Mouse (Mus musculus): ENCODE results near the gene Hoxb6. TPM values are rescaled to one million over a fixed set of nuclear protein-coding genes. Genes with fewer than 3 reads are reported as not detected.

The Hoxb6 gene
- total and polyA plus RNA-seq, 2 experiments, result 0.15 TPM; not detected in 1

DNA sequence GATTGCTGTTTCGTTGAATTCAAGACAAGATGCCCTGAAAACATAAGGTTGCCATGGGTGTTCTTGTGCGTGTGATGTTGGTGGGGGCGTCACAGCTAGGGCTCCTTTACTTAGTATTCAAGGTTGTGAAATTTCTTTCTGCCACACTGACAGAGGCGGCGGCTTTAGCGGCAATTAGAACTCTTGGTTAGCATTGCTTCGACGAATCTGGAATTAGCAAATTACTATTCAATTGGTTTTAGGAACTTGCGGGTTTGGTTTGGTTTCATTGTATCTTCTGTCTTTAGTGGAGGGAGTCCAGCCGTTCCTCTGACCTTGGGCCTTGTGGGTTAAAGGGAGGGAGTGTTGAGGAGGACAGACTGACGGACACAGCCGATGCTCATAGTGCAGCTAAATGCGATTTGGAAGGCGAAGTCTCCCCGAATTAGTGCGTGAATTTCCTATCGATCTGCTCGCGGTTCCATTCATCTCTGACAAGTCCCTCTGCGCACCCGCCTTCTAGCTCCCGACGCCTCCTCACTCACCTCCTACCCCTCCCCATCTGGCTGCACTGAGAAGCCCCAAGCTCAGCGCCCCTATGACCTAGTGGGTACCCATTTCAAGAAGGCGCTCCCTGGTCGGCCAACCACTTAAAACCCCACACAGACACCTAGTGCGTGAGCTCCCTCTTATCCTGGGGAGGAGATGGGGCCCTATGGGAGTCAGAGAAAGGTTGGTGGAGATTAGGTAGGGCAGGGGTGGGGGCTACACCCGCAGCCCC is 25.5 kb downstream of the Hoxb6 start, which contains the start of gene Hoxb4:
Gene Hoxb4, plus strand, starts transcription at position 660 of the 760 bp plus-strand sequence.
- Histone ChIP-seq H3K4me1 (ENCODE audit: control insufficient read depth, insufficient read depth, low read length) (no peaks in the 10 kb centered on the region), H3K9ac (ENCODE audit: low read depth, low read length) (peak within 1 kb of the TSS; percentile 90), H3K27me3 (ENCODE audit: control insufficient read depth, insufficient read depth, low read length) (peaks cover 14% of the 10 kb centered on the region), H3K4me3 (ENCODE audit: insufficient read depth, low read depth, low read length) (peak within 1 kb of the TSS; percentile 89), H3K36me3 (ENCODE audit: control insufficient read depth, insufficient read depth, low read length) (no peaks in the 10 kb centered on the region; the same call in 1 of the 2 replicates), H3K79me2 (ENCODE audit: control insufficient read depth, insufficient read depth, low read length) (peaks cover 3% of the 10 kb centered on the region; the same call in 1 of the 2 replicates), H3K27ac (replicated peaks; ENCODE audit: insufficient read depth, low read depth, low read length) (peak within 1 kb of the TSS; percentile 80)
- TF ChIP-seq POLR2A (IDR thresholded peaks at IDR 0.05; ENCODE audit: extremely low read depth, insufficient read depth, low read length) (no peak), CTCF (IDR thresholded peaks at IDR 0.05; ENCODE audit: low read depth, low read length) (no peak)
- DNase-seq (ENCODE audit: extremely low read depth, low read depth, low spot score), result no peak
- 9% methylated on average over 28 of the region's 28 CpGs for WGBS

DNA sequence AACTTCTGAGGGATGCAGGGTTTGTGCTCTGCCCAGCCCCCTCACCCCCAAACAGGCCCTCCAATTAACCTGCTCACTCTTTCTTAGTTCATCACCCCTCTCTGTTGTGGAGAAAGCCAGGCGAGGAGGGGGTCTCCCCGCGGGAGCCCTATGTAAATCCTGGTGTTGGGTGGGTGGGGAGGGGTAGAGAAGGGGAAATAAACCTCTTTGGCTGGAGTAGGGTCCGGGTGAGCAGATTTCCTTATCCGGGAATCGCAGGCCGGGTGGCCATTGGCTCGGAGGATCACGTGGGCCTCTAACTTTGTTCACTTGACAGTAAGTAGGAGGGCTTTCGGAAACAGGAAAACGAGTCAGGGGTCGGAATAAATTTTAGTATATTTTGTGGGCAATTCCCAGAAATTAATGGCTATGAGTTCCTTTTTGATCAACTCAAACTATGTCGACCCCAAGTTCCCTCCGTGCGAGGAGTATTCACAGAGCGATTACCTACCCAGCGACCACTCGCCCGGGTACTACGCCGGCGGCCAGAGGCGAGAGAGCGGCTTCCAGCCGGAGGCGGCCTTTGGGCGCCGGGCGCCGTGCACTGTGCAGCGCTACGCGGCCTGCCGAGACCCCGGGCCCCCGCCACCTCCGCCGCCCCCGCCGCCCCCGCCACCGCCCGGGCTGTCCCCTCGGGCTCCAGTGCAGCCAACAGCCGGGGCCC is 26.2 kb downstream of the Hoxb6 start:
- Histone ChIP-seq H3K27me3 (ENCODE audit: control insufficient read depth, insufficient read depth, low read length) (peaks cover 14% of the 10 kb centered on the region), H3K9ac (ENCODE audit: low read depth, low read length) (peak overlapping the region; percentile 90), H3K4me1 (ENCODE audit: control insufficient read depth, insufficient read depth, low read length) (no peaks in the 10 kb centered on the region), H3K27ac (replicated peaks; ENCODE audit: insufficient read depth, low read depth, low read length) (peak overlapping the region; percentile 80), H3K36me3 (ENCODE audit: control insufficient read depth, insufficient read depth, low read length) (no peaks in the 10 kb centered on the region; the same call in 1 of the 2 replicates), H3K4me3 (ENCODE audit: insufficient read depth, low read depth, low read length) (peak overlapping the region; percentile 89), H3K79me2 (ENCODE audit: control insufficient read depth, insufficient read depth, low read length) (peaks cover 3% of the 10 kb centered on the region; the same call in 1 of the 2 replicates)
- DNase-seq (ENCODE audit: extremely low read depth, low read depth, low spot score), result no peak
- WGBS, result 3% methylated on average over 45 of the region's 45 CpGs
- TF ChIP-seq POLR2A (IDR thresholded peaks at IDR 0.05; ENCODE audit: extremely low read depth, insufficient read depth, low read length) (no peak), CTCF (IDR thresholded peaks at IDR 0.05; ENCODE audit: low read depth, low read length) (no peak)

- H3K9ac ChIP-seq (ENCODE audit: low read depth, low read length), result peak overlapping the region; percentile 90
- peaks cover 14% of the 10 kb centered on the region for H3K27me3 ChIP-seq (ENCODE audit: control insufficient read depth, insufficient read depth, low read length)
- peak overlapping the region; percentile 74 for H3K27ac ChIP-seq (replicated peaks; ENCODE audit: insufficient read depth, low read depth, low read length)
- peaks cover 3% of the 10 kb centered on the region; the same call in 1 of the 2 replicates for H3K79me2 ChIP-seq (ENCODE audit: control insufficient read depth, insufficient read depth, low read length)
- peak overlapping the region; percentile 89 for H3K4me3 ChIP-seq (ENCODE audit: insufficient read depth, low read depth, low read length)
- H3K4me1 ChIP-seq (ENCODE audit: control insufficient read depth, insufficient read depth, low read length), result no peaks in the 10 kb centered on the region
- DNase-seq (ENCODE audit: extremely low read depth, low read depth, low spot score), result no peak
- WGBS, result 2% methylated on average over 34 of the region's 34 CpGs
- no peaks in the 10 kb centered on the region; the same call in 1 of the 2 replicates for H3K36me3 ChIP-seq (ENCODE audit: control insufficient read depth, insufficient read depth, low read length)
- TF ChIP-seq CTCF (IDR thresholded peaks at IDR 0.05; ENCODE audit: low read depth, low read length), result no peak
- TF ChIP-seq POLR2A (IDR thresholded peaks at IDR 0.05; ENCODE audit: extremely low read depth, insufficient read depth, low read length), result no peak
These were observed 27.0 kb downstream of the Hoxb6 start for GRCm38 (mm10) chr11:96319071-96319902.

DNA sequence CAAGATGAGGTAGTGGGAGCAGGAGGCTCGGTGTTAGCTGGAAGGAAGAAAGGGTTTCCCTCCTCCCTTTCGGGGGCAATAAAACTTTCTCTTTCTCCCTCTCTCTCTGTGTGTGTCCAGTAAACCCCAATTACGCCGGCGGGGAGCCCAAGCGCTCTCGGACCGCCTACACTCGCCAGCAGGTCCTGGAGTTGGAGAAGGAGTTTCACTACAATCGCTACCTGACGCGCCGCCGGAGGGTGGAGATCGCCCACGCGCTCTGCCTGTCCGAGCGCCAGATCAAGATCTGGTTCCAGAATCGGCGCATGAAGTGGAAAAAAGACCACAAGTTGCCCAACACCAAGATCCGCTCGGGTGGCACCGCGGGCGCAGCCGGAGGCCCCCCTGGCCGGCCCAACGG is 27.6 kb downstream of the Hoxb6 start:
- 5% methylated on average over 29 of the region's 29 CpGs for WGBS
- Histone ChIP-seq H3K36me3 (ENCODE audit: control insufficient read depth, insufficient read depth, low read length) (no peaks in the 10 kb centered on the region; the same call in 1 of the 2 replicates), H3K4me3 (ENCODE audit: insufficient read depth, low read depth, low read length) (peak overlapping the region; percentile 56; the same call in 1 of the 2 replicates), H3K27me3 (ENCODE audit: control insufficient read depth, insufficient read depth, low read length) (peaks cover 14% of the 10 kb centered on the region), H3K79me2 (ENCODE audit: control insufficient read depth, insufficient read depth, low read length) (peaks cover 3% of the 10 kb centered on the region; the same call in 1 of the 2 replicates), H3K27ac (replicated peaks; ENCODE audit: insufficient read depth, low read depth, low read length) (peak overlapping the region; percentile 41), H3K4me1 (ENCODE audit: control insufficient read depth, insufficient read depth, low read length) (no peaks in the 10 kb centered on the region), H3K9ac (ENCODE audit: low read depth, low read length) (peak overlapping the region; percentile 58)
- TF ChIP-seq CTCF (IDR thresholded peaks at IDR 0.05; ENCODE audit: low read depth, low read length) (no peak), POLR2A (IDR thresholded peaks at IDR 0.05; ENCODE audit: extremely low read depth, insufficient read depth, low read length) (no peak)
- DNase-seq (ENCODE audit: extremely low read depth, low read depth, low spot score), result no peak

DNA sequence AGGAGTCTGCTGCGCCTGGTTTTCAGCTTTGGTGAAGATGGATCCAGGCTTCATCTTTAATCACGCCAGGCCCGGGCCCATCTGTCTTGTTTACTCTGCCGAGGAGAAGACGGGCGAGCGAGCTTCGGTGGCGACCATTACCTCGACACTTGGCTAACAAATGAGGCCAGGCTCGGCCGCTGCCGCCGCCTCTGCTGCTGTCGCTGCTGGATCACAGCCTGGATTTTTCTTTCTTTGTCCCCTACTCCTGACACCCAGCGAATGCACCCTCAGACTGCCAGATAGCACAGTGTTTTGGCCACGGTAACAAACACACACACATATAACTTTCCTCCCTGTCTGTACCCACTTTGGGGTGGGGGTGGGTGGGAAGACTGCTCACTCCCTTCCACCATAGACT is 28.4 kb downstream of the Hoxb6 start:
- no peak for DNase-seq (ENCODE audit: extremely low read depth, low read depth, low spot score)
- Histone ChIP-seq H3K27ac (replicated peaks; ENCODE audit: insufficient read depth, low read depth, low read length) (no peak overlapping the region), H3K4me3 (ENCODE audit: insufficient read depth, low read depth, low read length) (no peak overlapping the region; the same call in 1 of the 2 replicates), H3K27me3 (ENCODE audit: control insufficient read depth, insufficient read depth, low read length) (peaks cover 14% of the 10 kb centered on the region), H3K9ac (ENCODE audit: low read depth, low read length) (no peak overlapping the region), H3K36me3 (ENCODE audit: control insufficient read depth, insufficient read depth, low read length) (no peaks in the 10 kb centered on the region; the same call in 1 of the 2 replicates), H3K79me2 (ENCODE audit: control insufficient read depth, insufficient read depth, low read length) (peaks cover 3% of the 10 kb centered on the region; the same call in 1 of the 2 replicates), H3K4me1 (ENCODE audit: control insufficient read depth, insufficient read depth, low read length) (no peaks in the 10 kb centered on the region)
- 18% methylated on average over 17 of the region's 17 CpGs for WGBS
- TF ChIP-seq CTCF (IDR thresholded peaks at IDR 0.05; ENCODE audit: low read depth, low read length), result no peak
- no peak for TF ChIP-seq POLR2A (IDR thresholded peaks at IDR 0.05; ENCODE audit: extremely low read depth, insufficient read depth, low read length)

Data from liver, adult 2 months (tissue).